25 mouse cellular contexts compared by ENCODE assay signal in the genomic region with DNA sequence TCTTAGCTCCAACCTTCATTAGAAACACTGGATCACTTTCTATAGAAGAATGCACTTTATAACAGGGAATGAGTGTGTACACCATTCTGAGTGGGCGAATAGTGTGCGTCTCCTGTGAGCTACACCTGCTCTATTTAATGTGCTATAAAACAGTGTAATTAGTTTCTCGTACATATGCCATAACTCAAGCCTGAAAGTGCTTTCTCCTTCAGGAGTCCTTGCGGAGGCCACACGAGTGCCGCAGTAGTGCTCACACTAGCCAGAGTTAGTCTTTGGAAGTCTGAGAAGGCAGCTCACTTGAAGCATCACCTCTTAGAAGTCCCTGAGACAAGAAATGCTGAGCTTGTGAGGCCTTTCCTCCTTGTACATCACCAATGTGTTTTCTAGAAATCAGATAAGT.
"Had no signal": no experiment of that assay in that cellular context is flagged by ENCODE, and none has a peak within 500 bp of the region (broad histone marks: within the 10 kb centered on the region; RNA-seq: fewer than 3 reads in every experiment).

No protein-coding gene starts in this region.

- H3K27me3 ChIP-seq: heart, embryonic 12.5 days; hindbrain, embryonic 13.5 days; hindbrain, embryonic 15.5 days; intestine, embryonic 15.5 days; kidney, embryonic 15.5 days; limb, embryonic 15.5 days had no signal

- H3K4me3 ChIP-seq: gastrocnemius, adult 2 months; heart, embryonic 10.5 days; heart, embryonic 12.5 days; hindbrain, embryonic 13.5 days; hindbrain, embryonic 15.5 days; intestine, embryonic 15.5 days; kidney, embryonic 15.5 days; limb, embryonic 13.5 days; limb, embryonic 15.5 days; liver, embryonic 12.5 days had no signal

- H3K4me1 ChIP-seq: hindbrain, embryonic 13.5 days; hindbrain, embryonic 15.5 days; intestine, embryonic 15.5 days; kidney, embryonic 15.5 days; liver, embryonic 12.5 days had no signal

- ATAC-seq: forebrain, embryonic 16.5 days; hindbrain, postnatal 0 days; intestine, embryonic 15.5 days; liver, embryonic 12.5 days had no signal

- DNase-seq: gastrocnemius, adult 2 months; gastrocnemius, postnatal 10 days; gastrocnemius, postnatal 36 days; heart, adult 18-20 months; heart, postnatal 10 days; kidney, adult 11 months; kidney, adult 2 months; kidney, adult 9 months; kidney, postnatal 14 days; kidney, postnatal 36 days; layer of hippocampus, adult 9-11 months; layer of hippocampus, postnatal 36 days; left cerebral cortex, postnatal 4 days had no signal

- H3K9me3 ChIP-seq: heart, embryonic 10.5 days; heart, embryonic 12.5 days; hindbrain, embryonic 13.5 days; hindbrain, embryonic 15.5 days; intestine, embryonic 15.5 days; kidney, embryonic 15.5 days; limb, embryonic 13.5 days; limb, embryonic 15.5 days; liver, embryonic 12.5 days had no signal

- H3K27ac ChIP-seq: gastrocnemius, adult 2 months; heart, embryonic 10.5 days; hindbrain, embryonic 13.5 days; hindbrain, embryonic 15.5 days; hindbrain, postnatal 0 days; intestine, embryonic 15.5 days; kidney, embryonic 15.5 days; kidney, postnatal 0 days; limb, embryonic 13.5 days; limb, embryonic 15.5 days; liver, embryonic 12.5 days had no signal

- H3K9ac ChIP-seq: heart, embryonic 12.5 days; hindbrain, embryonic 13.5 days; hindbrain, embryonic 15.5 days; intestine, embryonic 15.5 days; kidney, embryonic 15.5 days; limb, embryonic 13.5 days; limb, embryonic 15.5 days; liver, embryonic 12.5 days had no signal

- H3K4me2 ChIP-seq: heart, embryonic 12.5 days; hindbrain, embryonic 13.5 days; hindbrain, embryonic 15.5 days; intestine, embryonic 15.5 days; kidney, embryonic 15.5 days; limb, embryonic 13.5 days; limb, embryonic 15.5 days; liver, embryonic 12.5 days had no signal

- H3K36me3 ChIP-seq: heart, embryonic 10.5 days; heart, embryonic 12.5 days; hindbrain, embryonic 13.5 days; hindbrain, embryonic 15.5 days; intestine, embryonic 15.5 days; kidney, embryonic 15.5 days; limb, embryonic 13.5 days; limb, embryonic 15.5 days; liver, embryonic 12.5 days had no signal
